Mouse (Mus musculus) MEL (cell line): ENCODE data around the gene Cend1. TPM values are rescaled to one million over a fixed set of nuclear protein-coding genes. Genes with fewer than 3 reads are reported as not detected.

Source experiments
- DNase-seq: peaks from one replicate; pipeline ENCODE4 v3.0.0; 2011; ENCODE audit warnings: low read depth, low spot score
- H3K27ac ChIP-seq: 2 replicates; pipeline ENCODE4 v1.5.1; 2012; ENCODE audit warnings: low read depth, mild to moderate bottlenecking, control low read depth, low read length, moderate library complexity; ENCODE audit not compliant: control insufficient read depth
- H3K27me3 ChIP-seq, 2 experiments: fragments of 150-350 bp in 1 of 2; sonication (generic) in 1 of 2; 2 replicates each; pipeline ENCODE4 v1.6.1; 2012; ENCODE audit warnings: low read length in 2 of 2, mild to moderate bottlenecking in 2 of 2, improper control_type of control experiment in 1 of 2, moderate library complexity in 1 of 2; ENCODE audit not compliant: insufficient read depth in 2 of 2, control insufficient read depth in 1 of 2
- H3K36me3 ChIP-seq, 2 experiments: 2 replicates each; pipeline ENCODE4 v1.6.1; 2012 to 2014; ENCODE audit warnings: low read length in 2 of 2, improper control_type of control experiment in 1 of 2, inconsistent platforms in 1 of 2, mild to moderate bottlenecking in 1 of 2; ENCODE audit not compliant: insufficient read depth in 2 of 2, control insufficient read depth in 1 of 2
- H3K4me1 ChIP-seq, 2 experiments: fragments of 150-350 bp in 1 of 2; sonication (generic) in 1 of 2; 2 replicates each; pipeline ENCODE4 v1.6.1; 2012; ENCODE audit warnings: low read length in 2 of 2, improper control_type of control experiment in 1 of 2, mild to moderate bottlenecking in 1 of 2; ENCODE audit not compliant: insufficient read depth in 2 of 2, control insufficient read depth in 1 of 2
- H3K4me3 ChIP-seq, 2 experiments: fragments of 150-350 bp in 1 of 2; sonication (generic) in 1 of 2; 2 replicates each; pipeline ENCODE4 v1.5.1; 2012; ENCODE audit warnings: low read depth in 2 of 2, low read length in 2 of 2, mild to moderate bottlenecking in 2 of 2, moderate library complexity in 2 of 2, control low read depth in 1 of 2, improper control_type of control experiment in 1 of 2; ENCODE audit not compliant: control insufficient read depth in 1 of 2, insufficient read depth in 1 of 2
- H3K79me2 ChIP-seq: 2 replicates; pipeline ENCODE4 v1.6.1; 2012; ENCODE audit warnings: mild to moderate bottlenecking, low read length, moderate library complexity; ENCODE audit not compliant: control insufficient read depth, poor library complexity, insufficient read depth
- H3K9ac ChIP-seq: 2 replicates; pipeline ENCODE4 v1.6.1; 2012; ENCODE audit warnings: low read depth, mild to moderate bottlenecking, control low read depth, low read length, moderate library complexity; ENCODE audit not compliant: control insufficient read depth, poor library complexity, severe bottlenecking
- H3K9me3 ChIP-seq: fragments of 150-350 bp; sonication (generic); replicated peaks from 2 replicates; pipeline ENCODE4 v1.6.1; 2012; ENCODE audit warnings: mild to moderate bottlenecking, low read length, improper control_type of control experiment, moderate library complexity; ENCODE audit not compliant: insufficient read depth
- BHLHE40 ChIP-seq: IDR thresholded peaks from 2 replicates; pipeline ENCODE4 v1.6.1; 2012; ENCODE audit warnings: low read depth, mild to moderate bottlenecking, inconsistent platforms, low read length, improper control_type of control experiment, borderline replicate concordance
- CHD1 ChIP-seq: IDR thresholded peaks from 2 replicates; pipeline ENCODE4 v1.6.1; 2012; ENCODE audit warnings: low read depth, mild to moderate bottlenecking, inconsistent platforms, low read length, improper control_type of control experiment
- CHD2 ChIP-seq: IDR thresholded peaks from 2 replicates; pipeline ENCODE4 v1.6.1; 2011; ENCODE audit warnings: low read length, improper control_type of control experiment
- CTCF ChIP-seq, 3 experiments: IDR thresholded peaks in 2 of 3; conservative IDR thresholded peaks in 1 of 3; 2 replicates each; pipeline ENCODE4 v1.5.1; 2011 to 2012; ENCODE audit warnings: low read length in 3 of 3, low read depth in 2 of 3, mild to moderate bottlenecking in 2 of 3, improper control_type of control experiment in 1 of 3, inconsistent platforms in 1 of 3, mixed read lengths in 1 of 3, moderate library complexity in 1 of 3; ENCODE audit not compliant: control insufficient read depth in 1 of 3, insufficient read depth in 1 of 3, poor library complexity in 1 of 3, severe bottlenecking in 1 of 3
- ELF1 ChIP-seq: IDR thresholded peaks from 2 replicates; pipeline ENCODE4 v1.6.1; 2014; ENCODE audit warnings: low read depth, mild to moderate bottlenecking, inconsistent platforms, low read length, improper control_type of control experiment, moderate library complexity
- GATA1 ChIP-seq: IDR thresholded peaks from 2 replicates; pipeline ENCODE4 v1.6.1; 2011; ENCODE audit warnings: low read depth, low read length, improper control_type of control experiment
- MAFK ChIP-seq: IDR thresholded peaks from 2 replicates; pipeline ENCODE4 v1.6.1; 2011; ENCODE audit warnings: low read depth, mild to moderate bottlenecking, low read length, improper control_type of control experiment, borderline replicate concordance
- MAX ChIP-seq: IDR thresholded peaks from 2 replicates; pipeline ENCODE4 v1.6.1; 2011; ENCODE audit warnings: low read length, improper control_type of control experiment
- MXI1 ChIP-seq: IDR thresholded peaks from 2 replicates; pipeline ENCODE4 v1.6.1; 2011; ENCODE audit warnings: mild to moderate bottlenecking, low read depth, low read length, improper control_type of control experiment
- POLR2A ChIP-seq, 2 experiments: IDR thresholded peaks; 2 replicates each; pipeline ENCODE4 v1.6.1; 2011 to 2012; ENCODE audit warnings: low read length in 2 of 2, mild to moderate bottlenecking in 2 of 2, control low read depth in 1 of 2, improper control_type of control experiment in 1 of 2, low read depth in 1 of 2, moderate library complexity in 1 of 2; ENCODE audit not compliant: control insufficient read depth in 1 of 2, insufficient read depth in 1 of 2, poor library complexity in 1 of 2
- POLR2AphosphoS2 ChIP-seq: IDR thresholded peaks from 2 replicates; pipeline ENCODE4 v1.6.1; 2011; ENCODE audit warnings: low read length, improper control_type of control experiment
- POLR2AphosphoS5 ChIP-seq: IDR thresholded peaks from 2 replicates; pipeline ENCODE4 v1.6.1; 2012; ENCODE audit warnings: low read depth, borderline replicate concordance, mild to moderate bottlenecking, inconsistent platforms, low read length, moderate library complexity, mixed read lengths
- RAD21 ChIP-seq: IDR thresholded peaks from 2 replicates; pipeline ENCODE4 v1.6.1; 2011; ENCODE audit warnings: mild to moderate bottlenecking, low read depth, low read length, improper control_type of control experiment
- SMC3 ChIP-seq: IDR thresholded peaks from 2 replicates; pipeline ENCODE4 v1.6.1; 2011; ENCODE audit warnings: low read depth, low read length, improper control_type of control experiment
- TBP ChIP-seq: IDR thresholded peaks from 2 replicates; pipeline ENCODE4 v1.8.0; 2011; ENCODE audit warnings: low read depth, low read length, improper control_type of control experiment
- UBTF ChIP-seq: IDR thresholded peaks from 2 replicates; pipeline ENCODE4 v1.6.1; 2012; ENCODE audit warnings: low read depth, mild to moderate bottlenecking, inconsistent platforms, low read length, improper control_type of control experiment, moderate library complexity, borderline replicate concordance; ENCODE audit not compliant: insufficient read depth
- USF1 ChIP-seq: IDR thresholded peaks from 2 replicates; pipeline ENCODE4 v1.6.1; 2014; ENCODE audit warnings: low read depth, mild to moderate bottlenecking, inconsistent platforms, low read length, improper control_type of control experiment, moderate library complexity
- ZKSCAN1 ChIP-seq: IDR thresholded peaks from 2 replicates; pipeline ENCODE4 v1.6.1; 2012; ENCODE audit warnings: low read depth, mild to moderate bottlenecking, inconsistent platforms, low read length, improper control_type of control experiment, moderate library complexity
- ZNF384 ChIP-seq: IDR thresholded peaks from 2 replicates; pipeline ENCODE4 v1.6.1; 2012; ENCODE audit warnings: low read depth, mild to moderate bottlenecking, inconsistent platforms, low read length, improper control_type of control experiment
- polyA plus RNA-seq, 2 experiments: library from polyadenylated mRNA; stranded (reverse) in 1 of 2; unstranded in 1 of 2; fragments of >175 nt in 1 of 2; fragments of >200 nt in 1 of 2; gene quantifications; 2 replicates each; pipeline versions ENCODE4 v1.2.1 to v1.2.4; 2012; ENCODE audit warnings: low replicate concordance in 2 of 2, low read depth in 1 of 2; ENCODE audit not compliant: insufficient read length in 2 of 2, insufficient read depth in 1 of 2, missing spikeins in 1 of 2
- total RNA-seq: library from RNA; depleted of rRNA; stranded (reverse); fragments of 300-350 nt; gene quantifications from 2 replicates; pipeline ENCODE4 v1.2.3, GENCODE M21; 2012

Cend1 gene
- total and polyA plus RNA-seq, 3 experiments = not detected

DNA sequence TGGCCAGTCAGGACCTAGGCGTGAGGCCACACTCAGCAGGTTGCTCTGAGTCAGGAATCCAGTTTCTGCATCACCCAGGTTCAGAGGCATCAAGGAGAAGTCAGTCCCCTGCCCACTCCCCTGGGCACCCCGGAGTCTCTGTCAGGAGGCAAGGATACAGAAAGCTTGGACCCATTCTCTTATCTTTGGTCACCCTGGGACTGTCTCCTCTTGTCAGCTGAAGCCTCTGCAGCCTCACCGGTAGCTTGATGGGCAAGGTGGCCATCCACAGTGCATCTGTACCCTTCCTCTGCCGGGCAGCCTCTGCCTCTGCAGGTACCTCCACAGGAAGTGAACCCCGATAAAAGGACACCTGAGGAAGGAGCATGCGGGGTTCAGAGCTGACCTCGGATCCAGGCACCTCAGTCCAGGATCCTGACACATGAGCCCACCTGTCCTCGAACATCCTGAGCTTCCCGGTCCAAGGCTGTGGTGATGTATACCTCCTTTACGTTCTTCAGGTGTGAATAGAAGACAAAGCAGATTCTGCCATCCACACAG lies 9.9 kb upstream of the Cend1 start:
- no peak for DNase-seq
- Histone ChIP-seq H3K9ac (no peak overlapping the region), H3K36me3 (peaks cover 0 to 22% of the 10 kb centered on the region in 2 experiments; a peak in 3 of 4 replicates), H3K79me2 (peaks cover 48% of the 10 kb centered on the region), H3K27me3 (no peaks in the 10 kb centered on the region), H3K4me1 (peaks cover 4 to 24% of the 10 kb centered on the region in 2 experiments; a peak in 3 of 4 replicates), H3K27ac (no peak overlapping the region), H3K9me3 (no peaks in the 10 kb centered on the region), H3K4me3 (no peak overlapping the region)
- TF ChIP-seq ZKSCAN1 (no peak), MAX (no peak)

DNA sequence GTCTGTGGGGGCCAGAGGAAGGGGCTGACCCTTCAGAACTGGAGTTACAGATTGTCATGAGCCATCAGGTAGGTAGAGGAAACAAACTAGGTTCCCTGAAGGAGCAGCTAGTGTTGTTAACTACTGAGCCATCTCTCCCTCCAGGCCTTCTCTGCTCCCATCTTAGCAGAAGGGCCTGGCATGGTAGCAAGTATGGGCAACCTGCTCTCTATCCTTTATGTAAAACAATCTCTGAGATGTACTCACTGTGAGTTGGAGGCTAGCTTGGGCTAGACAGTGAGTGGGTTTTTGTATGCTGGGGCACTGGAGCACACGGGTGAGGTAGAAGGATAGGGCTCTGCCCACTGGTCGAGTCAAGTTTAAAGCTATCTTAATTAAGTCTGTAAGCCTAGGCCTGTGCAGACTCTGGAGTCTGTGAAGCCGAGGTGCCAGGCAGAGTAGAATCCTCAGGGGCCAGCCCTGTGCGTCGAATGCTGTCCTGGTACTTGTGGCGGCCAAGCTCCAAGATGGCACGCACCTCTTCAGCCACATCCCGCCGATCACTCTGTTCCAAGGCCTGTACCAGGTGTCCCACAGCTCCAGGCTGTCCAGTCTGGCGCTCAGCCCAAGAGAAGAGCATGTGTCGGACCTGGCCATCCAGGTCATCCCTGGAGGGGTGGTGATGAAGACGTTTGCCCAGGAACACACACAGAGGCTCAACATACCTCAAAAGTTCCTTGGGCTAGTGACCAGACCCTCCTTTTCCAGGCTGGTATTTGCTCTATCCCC lies 9.1 kb upstream of the Cend1 start:
- Histone ChIP-seq H3K27me3 (no peaks in the 10 kb centered on the region), H3K79me2 (peaks cover 44% of the 10 kb centered on the region), H3K4me3 (no peak overlapping the region), H3K36me3 (peaks cover 0 to 20% of the 10 kb centered on the region in 2 experiments; a peak in 3 of 4 replicates), H3K9ac (no peak overlapping the region), H3K27ac (no peak overlapping the region), H3K9me3 (no peaks in the 10 kb centered on the region), H3K4me1 (peaks cover 4 to 22% of the 10 kb centered on the region in 2 experiments; a peak in 3 of 4 replicates)
- DNase-seq = no peak
- TF ChIP-seq POLR2AphosphoS5 (no peak), MAFK (no peak), POLR2A (IDR thresholded peaks at IDR 0.05; ENCODE audit: control insufficient read depth in 1 of 2, insufficient read depth in 1 of 2, low read depth in 1 of 2, low read length in 2 of 2, poor library complexity in 1 of 2) (no peak), ELF1 (no peak), POLR2AphosphoS2 (no peak), USF1 (no peak), TBP (no peak), CTCF (IDR thresholded peaks at IDR 0.05 in 2 of 3, conservative IDR thresholded peaks at IDR 0.05 in 1 of 3; ENCODE audit: control insufficient read depth in 1 of 3, insufficient read depth in 1 of 3, low read depth in 2 of 3, low read length in 3 of 3, poor library complexity in 1 of 3, severe bottlenecking in 1 of 3) (no peak), ZKSCAN1 (no peak), CHD2 (no peak), GATA1 (no peak), RAD21 (no peak), MXI1 (no peak), UBTF (no peak), MAX (no peak), BHLHE40 (no peak), CHD1 (no peak), ZNF384 (no peak), SMC3 (no peak)
